In the genomic region with DNA sequence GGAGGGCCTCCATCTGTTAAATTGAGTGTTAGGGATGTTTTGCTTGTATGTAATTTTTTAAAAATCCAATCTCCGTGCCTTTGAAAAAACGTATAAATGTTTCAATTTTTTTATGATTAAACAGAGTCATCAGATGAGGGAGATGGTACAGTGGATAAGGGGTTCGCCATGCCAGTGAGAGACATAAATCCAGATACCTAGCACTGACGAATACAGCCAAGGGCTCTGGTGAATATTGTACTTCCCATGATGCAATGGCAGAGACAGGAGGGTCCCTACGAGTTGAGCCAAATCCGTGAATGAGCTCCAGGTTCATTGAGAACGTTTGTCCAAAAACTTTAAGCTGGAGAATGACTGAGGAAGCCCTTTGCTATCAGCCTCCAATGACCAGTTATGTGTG, we compare ENCODE assay signal across 29 mouse cellular contexts. TPM values are rescaled to one million over a fixed set of nuclear protein-coding genes. Genes with fewer than 3 reads are reported as not detected.
A peak's percentile ranks its signal among the peaks of the same experiment; 100 is the strongest.
DNase-seq lines count a peak whose midpoint lies in the region; ATAC-seq and TF ChIP-seq lines count a peak whose summit lies in the region.
"Had no signal": no experiment of that assay in that cellular context is flagged by ENCODE, and none has a peak within 500 bp of the region (broad histone marks: within the 10 kb centered on the region; RNA-seq: fewer than 3 reads in every experiment).

No protein-coding gene starts in this region.

- no peaks in the 10 kb centered on the region for H3K79me2 ChIP-seq in heart, adult 2 months (replicated peaks; ENCODE audit: control insufficient read depth, insufficient read depth, low read length)

- H3K4me2 ChIP-seq in hindbrain, embryonic 14.5 days (replicated peaks) = no peak overlapping the region
- no peak overlapping the region for H3K4me2 ChIP-seq in hindbrain, embryonic 11.5 days (replicated peaks; ENCODE audit: low read depth, low read length)
- no peak overlapping the region for H3K4me2 ChIP-seq in kidney, embryonic 15.5 days
- H3K4me2 ChIP-seq in neural tube, embryonic 13.5 days = no peak overlapping the region
- H3K4me2 ChIP-seq: embryonic facial prominence, embryonic 13.5 days; embryonic facial prominence, embryonic 15.5 days; forebrain, embryonic 12.5 days had no signal

- no peaks in the 10 kb centered on the region for H3K4me1 ChIP-seq in heart, adult 2 months (ENCODE audit: control insufficient read depth, insufficient read depth, low read length)
- no peaks in the 10 kb centered on the region for H3K4me1 ChIP-seq in hindbrain, embryonic 14.5 days (replicated peaks; ENCODE audit: control insufficient read depth, insufficient read depth, low read length)
- H3K4me1 ChIP-seq in hindbrain, embryonic 11.5 days (replicated peaks; ENCODE audit: control insufficient read depth, insufficient read depth, low read length) = no peaks in the 10 kb centered on the region
- H3K4me1 ChIP-seq in kidney, embryonic 15.5 days = peaks cover 8% of the 10 kb centered on the region; the same call in 1 of the 2 replicates
- 0 out of 2 replicates have a peak, but pooled peaks cover 7% of the 10 kb centered on the region for H3K4me1 ChIP-seq in neural tube, embryonic 13.5 days (replicated peaks)
- H3K4me1 ChIP-seq: embryonic facial prominence, embryonic 13.5 days; embryonic facial prominence, embryonic 15.5 days; forebrain, embryonic 12.5 days had no signal

- intact Hi-C loops in heart, adult 2 months (cut with DNase I) = no loop called here

- H3K27me3 ChIP-seq in heart, adult 2 months (ENCODE audit: control insufficient read depth, insufficient read depth, low read length) = no peaks in the 10 kb centered on the region
- no peaks in the 10 kb centered on the region for H3K27me3 ChIP-seq in hindbrain, embryonic 14.5 days (ENCODE audit: control insufficient read depth, insufficient read depth, low read length)
- H3K27me3 ChIP-seq in hindbrain, embryonic 11.5 days (ENCODE audit: control insufficient read depth, insufficient read depth, low read length) = no peaks in the 10 kb centered on the region
- H3K27me3 ChIP-seq in kidney, embryonic 15.5 days = no peaks in the 10 kb centered on the region
- H3K27me3 ChIP-seq in neural tube, embryonic 13.5 days = no peaks in the 10 kb centered on the region
- H3K27me3 ChIP-seq: CH12.LX; embryonic facial prominence, embryonic 13.5 days; embryonic facial prominence, embryonic 15.5 days; forebrain, embryonic 12.5 days; Patski had no signal

- no peak overlapping the region for H3K27ac ChIP-seq in heart, adult 2 months
- 0 out of 2 replicates have a peak overlapping the region, but pooled peaks have one; percentile 2 for H3K27ac ChIP-seq in hindbrain, embryonic 14.5 days
- no peak overlapping the region for H3K27ac ChIP-seq in hindbrain, embryonic 11.5 days (ENCODE audit: low read depth, low read length)
- H3K27ac ChIP-seq in kidney, embryonic 15.5 days = peak overlapping the region; percentile 58
- H3K27ac ChIP-seq in neural tube, embryonic 13.5 days (replicated peaks) = peak overlapping the region; percentile 50; the same call in 1 of the 2 replicates
- H3K27ac ChIP-seq: embryonic facial prominence, embryonic 13.5 days; embryonic facial prominence, embryonic 15.5 days; forebrain, embryonic 10.5 days; forebrain, embryonic 12.5 days had no signal

- WGBS in heart, adult 2 months = 86% methylated on average over 7 of the region's 7 CpGs
- WGBS in hindbrain, embryonic 14.5 days = 81% methylated on average over 7 of the region's 7 CpGs
- WGBS in hindbrain, embryonic 11.5 days = 92% methylated on average over 7 of the region's 7 CpGs
- 77% methylated on average over 7 of the region's 7 CpGs for whole genome bisulfite sequencing in kidney, embryonic 15.5 days
- 85% methylated on average over 7 of the region's 7 CpGs for WGBS in neural tube, embryonic 13.5 days

- no peaks in the 10 kb centered on the region for H3K9me3 ChIP-seq in hindbrain, embryonic 14.5 days (ENCODE audit: control insufficient read depth, low read length)
- H3K9me3 ChIP-seq in hindbrain, embryonic 11.5 days (ENCODE audit: control insufficient read depth, low read length) = no peaks in the 10 kb centered on the region
- H3K9me3 ChIP-seq in kidney, embryonic 15.5 days (replicated peaks) = no peaks in the 10 kb centered on the region
- H3K9me3 ChIP-seq in neural tube, embryonic 13.5 days = no peaks in the 10 kb centered on the region
- H3K9me3 ChIP-seq: embryonic facial prominence, embryonic 13.5 days; embryonic facial prominence, embryonic 15.5 days; forebrain, embryonic 10.5 days; forebrain, embryonic 12.5 days had no signal

- TF ChIP-seq CTCF in heart, adult 2 months (IDR thresholded peaks at IDR 0.05) = no peak

- no peak for TF ChIP-seq EP300 in heart, adult 2 months (IDR thresholded peaks at IDR 0.05; ENCODE audit: insufficient read depth, low read depth, low read length)

- no peak overlapping the region for H3K9ac ChIP-seq in heart, adult 2 months (ENCODE audit: low read depth, low read length)
- no peak overlapping the region for H3K9ac ChIP-seq in hindbrain, embryonic 14.5 days
- H3K9ac ChIP-seq in hindbrain, embryonic 11.5 days (ENCODE audit: low read depth, low read length) = no peak overlapping the region
- H3K9ac ChIP-seq in kidney, embryonic 15.5 days = no peak overlapping the region
- H3K9ac ChIP-seq in neural tube, embryonic 13.5 days = no peak overlapping the region
- H3K9ac ChIP-seq: embryonic facial prominence, embryonic 13.5 days; embryonic facial prominence, embryonic 15.5 days; forebrain, embryonic 12.5 days had no signal

- no peak overlapping the region for H3K4me3 ChIP-seq in heart, adult 2 months
- H3K4me3 ChIP-seq in hindbrain, embryonic 14.5 days (replicated peaks; ENCODE audit: low read length) = no peak overlapping the region
- no peak overlapping the region for H3K4me3 ChIP-seq in hindbrain, embryonic 11.5 days (ENCODE audit: low read depth, low read length)
- H3K4me3 ChIP-seq in kidney, embryonic 15.5 days (replicated peaks) = no peak overlapping the region
- H3K4me3 ChIP-seq in neural tube, embryonic 13.5 days = no peak overlapping the region
- H3K4me3 ChIP-seq: embryonic facial prominence, embryonic 13.5 days; embryonic facial prominence, embryonic 15.5 days; erythroblast, embryonic 14.5 days; forebrain, embryonic 10.5 days; forebrain, embryonic 12.5 days had no signal

- TF ChIP-seq POLR2A in heart, adult 2 months (IDR thresholded peaks at IDR 0.05; ENCODE audit: insufficient read depth, low read depth, low read length) = no peak

- ATAC-seq in hindbrain, embryonic 14.5 days (ENCODE audit: low FRiP score) = no peak
- ATAC-seq in hindbrain, embryonic 11.5 days (ENCODE audit: low FRiP score) = no peak
- no peak for ATAC-seq in kidney, embryonic 15.5 days (replicated peaks; ENCODE audit: low FRiP score)
- no peak for ATAC-seq in neural tube, embryonic 13.5 days (ENCODE audit: low read depth)
- ATAC-seq: activated CD4-positive, CD25-positive, alpha-beta regulatory T cell, adult 4 months; CD4-positive, CD25-positive, alpha-beta regulatory T cell, adult 4 months; forebrain, embryonic 14.5 days had no signal

- H3K36me3 ChIP-seq in heart, adult 2 months (ENCODE audit: control insufficient read depth, insufficient read depth, low read length) = no peaks in the 10 kb centered on the region
- no peaks in the 10 kb centered on the region for H3K36me3 ChIP-seq in hindbrain, embryonic 14.5 days (replicated peaks; ENCODE audit: control insufficient read depth, insufficient read depth)
- no peaks in the 10 kb centered on the region for H3K36me3 ChIP-seq in hindbrain, embryonic 11.5 days (ENCODE audit: control insufficient read depth, insufficient read depth, low read length)
- H3K36me3 ChIP-seq in kidney, embryonic 15.5 days = no peaks in the 10 kb centered on the region
- no peaks in the 10 kb centered on the region for H3K36me3 ChIP-seq in neural tube, embryonic 13.5 days
- H3K36me3 ChIP-seq: embryonic facial prominence, embryonic 13.5 days; embryonic facial prominence, embryonic 15.5 days; forebrain, embryonic 10.5 days; forebrain, embryonic 12.5 days; G1E had no signal

- peak; percentile 54 for DNase-seq in heart, adult 11 months
- no peak for DNase-seq in heart, adult 2 months
- DNase-seq in hindbrain, embryonic 14.5 days (ENCODE audit: low spot score) = no peak
- no peak for DNase-seq in hindbrain, embryonic 11.5 days (ENCODE audit: low spot score)
- no peak for DNase-seq in kidney, adult 9 months
- DNase-seq in neural tube, embryonic 10.5 days (ENCODE audit: extremely low spot score, low spot score) = no peak
- DNase-seq: adrenal gland, adult 8-10 months; adrenal gland, postnatal 14 days; adrenal gland, postnatal 36 days; B cell, adult 2 months; cerebellum, adult 18-20 months; cerebellum, adult 8-10 months; cerebellum, adult 9-11 months; cerebellum, postnatal 14 days; cerebellum, postnatal 36 days; embryo, embryonic 11 days had no signal

RNA-seq across cellular contexts. Expression of a gene that starts 9.6 kb away (rescaled TPM):
- 10 to 100 TPM; 18.0 to 23.0 TPM for total RNA-seq in heart, adult 2 months (2021)
- 8.6 and 15.1 TPM in 2 replicates for polyA plus RNA-seq in heart, adult 2 months (2012; rRNA removed)
- 1.9 and 2.7 TPM in 2 replicates for polyA plus RNA-seq in hindbrain, embryonic 14.5 days (2014; fragmentation: Nextera tagmentation; extraction: Ambion mirVana)
- 0.80 and 1.1 TPM in 2 replicates for polyA plus RNA-seq in hindbrain, embryonic 11.5 days (2014; fragmentation: Nextera tagmentation; extraction: Ambion mirVana)
- 6.4 and 7.1 TPM in 2 replicates for polyA plus RNA-seq in kidney, embryonic 15.5 days (2015; fragmentation: Nextera tagmentation; extraction: Ambion mirVana)
- polyA plus RNA-seq in neural tube, embryonic 13.5 days (2015; fragmentation: Nextera tagmentation; extraction: Ambion mirVana) = 0.30 and 0.52 TPM in 2 replicates
- total RNA-seq: G1E had no signal
- polyA plus RNA-seq: erythroblast, embryonic 14.5 days; forebrain, embryonic 10.5 days; G1E; Patski had no signal

Comparison
In these comparisons a context has a peak if more than half of its experiments do, and no peak if none do; other contexts are left out.
1. H3K27ac ChIP-seq: peak in hindbrain, embryonic 14.5 days (single experiment), kidney, embryonic 15.5 days (single experiment) and neural tube, embryonic 13.5 days (single experiment); none in heart, adult 2 months (single experiment) and hindbrain, embryonic 11.5 days (single experiment).